Mouse (Mus musculus) telencephalon, adult 2 months (tissue): ENCODE results near the gene Ptch2.
A peak's percentile ranks its signal among the peaks of the same experiment; 100 is the strongest.

Source experiments
- DNase-seq: peaks from one replicate; pipeline ENCODE4 v3.0.0-alpha.2; 2011; ENCODE audit warnings: low read depth, low spot score

The Ptch2 gene

GRCm38 (mm10) chr4:117104672-117105071 is 8.8 kb downstream of the Ptch2 start:
- DNase-seq = no peak

- DNase-seq = no peak
Observed at GRCm38 (mm10) chr4:117105127-117105526, 9.3 kb downstream of the Ptch2 start.

- DNase-seq = no peak
Observed at GRCm38 (mm10) chr4:117107813-117108523, 12.1 kb downstream of the Ptch2 start.

GRCm38 (mm10) chr4:117108524-117108849 is 12.6 kb downstream of the Ptch2 start:
- no peak for DNase-seq

- DNase-seq = no peak
Observed at GRCm38 (mm10) chr4:117109330-117109729, 13.5 kb downstream of the Ptch2 start.

GRCm38 (mm10) chr4:117110249-117110648 is 14.4 kb downstream of the Ptch2 start:
- DNase-seq = no peak

- no peak for DNase-seq
Observed at GRCm38 (mm10) chr4:117110985-117111384, 15.1 kb downstream of the Ptch2 start.

- DNase-seq = no peak
Observed at GRCm38 (mm10) chr4:117113237-117113636, 17.4 kb downstream of the Ptch2 start.

- DNase-seq = no peak
Observed at GRCm38 (mm10) chr4:117115592-117115991, 19.7 kb downstream of the Ptch2 start.

GRCm38 (mm10) chr4:117117931-117118330 is 22.1 kb downstream of the Ptch2 start:
- no peak for DNase-seq

GRCm38 (mm10) chr4:117119636-117120035 is 23.8 kb downstream of the Ptch2 start:
- no peak for DNase-seq

- DNase-seq = no peak
Observed at GRCm38 (mm10) chr4:117120052-117120444, 24.2 kb downstream of the Ptch2 start.

GRCm38 (mm10) chr4:117120445-117121414 is 24.9 kb downstream of the Ptch2 start:
- DNase-seq = peak; percentile 99

- no peak for DNase-seq
Observed at GRCm38 (mm10) chr4:117122209-117122608, 26.3 kb downstream of the Ptch2 start.

GRCm38 (mm10) chr4:117123546-117124217 is 27.8 kb downstream of the Ptch2 start:
- no peak for DNase-seq

GRCm38 (mm10) chr4:117124218-117124517 is 28.3 kb downstream of the Ptch2 start:
- DNase-seq = no peak

GRCm38 (mm10) chr4:117124518-117125347 is 28.9 kb downstream of the Ptch2 start:
- DNase-seq = peak; percentile 28

- peak; percentile 72 for DNase-seq
Observed at GRCm38 (mm10) chr4:117125348-117125909, 29.6 kb downstream of the Ptch2 start, which contains the start of gene Btbd19. Gene Btbd19, minus strand, starts transcription at chr4:117125725.

GRCm38 (mm10) chr4:117125910-117126674 is 30.2 kb downstream of the Ptch2 start:
- peak; percentile 60 for DNase-seq

- DNase-seq = no peak
Observed at GRCm38 (mm10) chr4:117126675-117127290, 30.9 kb downstream of the Ptch2 start, which contains the start of gene Tctex1d4. Gene Tctex1d4, plus strand, starts transcription at chr4:117126794.
